Mouse (Mus musculus) Patski (cell line): ENCODE measurements at regions not wholly inside any gene's neighbourhood (a gene's known extent, or its start where the extent isn't known, plus 50 kb on each side); places are given as distances from the start of the nearest gene placed in this dataset.

ENCODE experiments used
- ATAC-seq: fragments of 100-300 bp; one replicate; pipeline ENCODE4 v1.8.0; 2021
- CTCF ChIA-PET: fragments of 350-600 bp; sonication (Branson Sonifier 250); formaldehyde crosslinking; loops from one replicate; lab custom pipeline; 2022; ENCODE audit warnings: inconsistent platforms; lab: Charles Lee
- POLR2A ChIA-PET: fragments of 350-600 bp; sonication (Branson Sonifier 250); formaldehyde crosslinking; loops from one replicate; lab custom pipeline; 2022; ENCODE audit warnings: antibody characterized with exemption, inconsistent platforms; lab: Charles Lee
- DNase-seq: peaks from one replicate; pipeline ENCODE4 v3.0.0-alpha.2; 2011; ENCODE audit warnings: low read depth, low spot score
- H3K27me3 ChIP-seq: fragments of 371-371 bp; one replicate; pipeline ENCODE4 v1.5.1; 2021
- CTCF ChIP-seq: fragments of 100-300 bp; IDR thresholded peaks from one replicate; pipeline ENCODE4 v1.5.1; 2021
- in situ Hi-C: fragments of 300-500 bp; cut with MboI; formaldehyde crosslinking; loops from 3 replicates; pipeline ENCODE4 v1.11.1; 2018; ENCODE audit warnings: low pct_unique_long_range_greater_than_20kb, mixed read lengths

DNA sequence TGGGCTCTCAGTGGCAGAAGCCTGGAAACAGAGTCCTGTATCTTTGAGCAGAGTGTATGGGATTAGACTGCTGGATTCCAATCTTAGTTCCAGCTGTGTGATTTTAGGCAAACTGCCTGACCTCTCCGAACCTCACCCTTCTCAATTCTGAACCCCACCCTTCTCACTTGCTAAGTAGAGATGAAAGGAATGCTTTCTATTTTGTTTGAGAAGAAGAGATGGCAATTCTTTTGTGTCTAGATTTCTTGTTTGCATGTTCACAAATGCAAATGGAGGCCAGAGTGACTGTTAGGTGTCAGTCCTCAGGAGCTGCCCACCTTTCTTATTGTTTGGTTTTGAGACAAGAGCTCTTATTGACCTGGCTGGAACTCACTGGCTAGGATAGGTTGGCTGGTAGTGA is 561.1 kb downstream of the 1810013L24Rik start:
- ATAC-seq (no peak), DNase-seq (no peak)
- in situ Hi-C loops, result no loop called here
- no peaks in the 10 kb centered on the region for H3K27me3 ChIP-seq
- ChIA-PET POLR2A (no interaction called here), CTCF (interaction anchor here (1.5 kb wide), 1 partner anchor 11 kb away, joined by 4 read pairs; no protein-coding TSS in a partner anchor)
- no peak for TF ChIP-seq CTCF

DNA sequence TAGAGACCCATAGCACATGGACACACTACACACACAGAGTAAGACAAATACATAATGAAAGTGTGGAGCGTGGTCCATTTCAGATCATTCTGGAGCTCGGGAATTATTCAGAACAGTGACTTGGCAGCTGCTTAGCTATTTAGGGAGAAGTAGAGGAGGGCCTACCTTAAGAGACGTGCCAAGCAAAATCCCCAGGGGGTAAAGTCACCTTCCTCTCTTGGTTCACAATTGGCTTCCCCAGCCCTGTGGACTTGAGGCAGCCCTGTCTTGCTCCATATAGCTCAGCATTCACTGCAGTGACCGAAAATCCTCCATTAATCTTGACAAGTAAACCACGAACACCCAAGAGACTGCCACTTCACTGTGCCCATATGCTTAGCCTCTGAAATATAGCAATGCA is 574.8 kb downstream of the 1810013L24Rik start:
- no peak for TF ChIP-seq CTCF
- DNase-seq (no peak), ATAC-seq (no peak)
- ChIA-PET CTCF (no interaction called here), POLR2A (no interaction called here)
- in situ Hi-C loops, result no loop called here
- H3K27me3 ChIP-seq, result no peaks in the 10 kb centered on the region

DNA sequence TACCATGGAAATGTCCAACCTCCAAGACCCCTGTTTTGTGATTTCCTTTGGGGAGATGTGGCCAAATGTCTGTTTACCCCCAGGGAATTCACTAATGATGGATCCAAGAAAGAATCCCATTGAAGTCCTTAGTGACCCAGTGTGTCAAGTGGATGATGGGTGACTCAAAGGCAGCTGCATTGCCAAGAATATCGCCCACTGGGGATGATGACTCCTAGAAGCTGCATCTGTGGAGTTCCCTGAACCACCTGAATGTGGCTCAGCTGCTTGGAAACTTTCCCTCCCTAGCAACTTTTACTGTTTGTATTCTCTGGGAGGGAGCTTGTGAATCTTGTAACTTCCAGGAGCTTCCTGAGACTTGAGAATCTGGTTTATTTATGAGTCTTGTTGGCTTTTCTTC is 578.3 kb downstream of the 1810013L24Rik start:
- no peak for TF ChIP-seq CTCF
- DNase-seq (no peak), ATAC-seq (no peak)
- ChIA-PET CTCF (no interaction called here), POLR2A (no interaction called here)
- in situ Hi-C loops, result no loop called here
- no peaks in the 10 kb centered on the region for H3K27me3 ChIP-seq

GRCm38 (mm10) chr16:9430509-9430908 is 564.9 kb downstream of the Grin2a start:
- ATAC-seq (no peak), DNase-seq (no peak)
- peaks cover 4% of the 10 kb centered on the region for H3K27me3 ChIP-seq
- TF ChIP-seq CTCF, result no peak
- ChIA-PET POLR2A (no interaction called here), CTCF (no interaction called here)
- in situ Hi-C loops, result no loop called here

DNA sequence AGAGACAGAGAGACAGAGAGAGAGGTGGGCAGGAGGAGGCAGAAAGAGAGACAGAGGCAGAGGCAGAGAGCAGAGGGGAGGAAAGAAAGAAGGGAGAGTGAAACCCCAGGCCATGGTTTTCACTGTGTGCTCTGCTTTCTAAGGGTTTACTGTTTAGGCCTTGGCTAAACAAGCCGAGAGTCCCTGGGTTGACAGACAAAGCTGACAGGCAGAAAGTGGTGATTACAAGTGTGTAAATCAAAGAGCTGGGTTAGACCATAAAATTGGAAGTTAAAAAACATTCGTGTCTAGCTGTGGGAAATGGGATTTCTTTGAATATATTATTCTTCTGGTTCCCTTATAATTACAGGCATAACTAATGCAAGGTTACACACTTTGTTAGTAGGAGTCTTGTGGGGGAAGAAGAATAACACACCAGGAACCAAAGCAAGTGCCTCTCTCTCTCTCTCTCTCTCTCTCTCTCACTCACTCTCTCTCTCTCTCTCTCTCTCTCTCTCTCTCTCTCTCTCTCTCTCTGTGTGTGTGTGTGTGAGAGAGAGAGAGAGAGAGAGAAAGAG is 556.0 kb downstream of the Grin2a start:
- ChIA-PET CTCF (no interaction called here), POLR2A (no interaction called here)
- ATAC-seq (no peak), DNase-seq (no peak)
- no peak for TF ChIP-seq CTCF
- in situ Hi-C loops, result no loop called here
- peaks cover 3% of the 10 kb centered on the region for H3K27me3 ChIP-seq

DNA sequence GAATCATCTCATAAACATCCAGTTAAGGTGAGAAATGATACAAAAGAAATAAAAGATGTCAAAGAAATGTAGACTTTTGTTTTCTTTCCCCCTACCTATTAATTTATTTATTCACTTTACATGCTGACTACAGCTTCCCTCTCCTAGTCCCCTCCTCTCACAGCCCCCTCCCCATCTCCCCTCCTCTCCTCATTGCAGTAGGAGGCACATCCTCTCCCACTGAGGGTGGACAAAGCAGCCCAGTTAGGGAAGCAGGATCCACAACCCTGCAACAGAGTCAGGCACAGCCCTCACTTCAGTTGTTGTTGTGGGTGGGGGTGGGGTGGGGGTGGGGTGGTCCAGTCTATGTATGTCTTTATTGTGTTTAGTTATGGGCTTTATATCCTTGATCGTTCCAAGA is 555.5 kb downstream of the Grin2a start:
- in situ Hi-C loops, result no loop called here
- DNase-seq (no peak), ATAC-seq (no peak)
- peaks cover 3% of the 10 kb centered on the region for H3K27me3 ChIP-seq
- POLR2A ChIA-PET, result no interaction called here
- CTCF ChIA-PET, result no interaction called here
- TF ChIP-seq CTCF, result no peak

DNA sequence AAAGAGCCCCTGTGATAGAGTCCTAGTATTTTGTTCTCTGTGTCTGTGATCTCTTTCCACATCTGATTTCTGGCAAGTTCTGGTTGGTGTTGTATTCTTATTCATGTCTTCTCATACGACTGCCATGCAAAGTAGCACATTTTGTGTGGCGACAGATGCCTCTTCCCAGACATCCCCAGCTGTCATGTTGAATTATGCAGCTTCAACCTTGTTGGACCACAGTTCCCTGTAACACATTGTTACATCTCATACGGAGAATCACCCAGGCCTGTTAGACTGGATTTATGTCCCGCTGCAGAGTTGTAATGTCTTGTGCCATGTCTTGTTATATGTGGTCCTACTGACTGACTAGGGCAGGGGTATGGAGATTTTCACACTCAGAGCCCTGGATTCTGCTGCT is 543.3 kb downstream of the Grin2a start:
- ATAC-seq (no peak), DNase-seq (no peak)
- CTCF ChIA-PET, result no interaction called here
- peaks cover 10% of the 10 kb centered on the region for H3K27me3 ChIP-seq
- in situ Hi-C loops, result no loop called here
- TF ChIP-seq CTCF, result no peak
- POLR2A ChIA-PET, result no interaction called here

- H3K27me3 ChIP-seq, result no peaks in the 10 kb centered on the region
- in situ Hi-C loops, result no loop called here
- ChIA-PET CTCF (interaction anchor here (2.5 kb wide), 1 partner anchor 9 kb away, joined by 7 read pairs; no protein-coding TSS in a partner anchor), POLR2A (interaction anchor here (0.7 kb wide), 1 partner anchor 91 kb away, joined by 3 read pairs; no protein-coding TSS in a partner anchor)
- TF ChIP-seq CTCF, result no peak
- DNase-seq (no peak), ATAC-seq (no peak)
These were observed 537.8 kb downstream of the Grin2a start for GRCm38 (mm10) chr16:9457574-9457973.

DNA sequence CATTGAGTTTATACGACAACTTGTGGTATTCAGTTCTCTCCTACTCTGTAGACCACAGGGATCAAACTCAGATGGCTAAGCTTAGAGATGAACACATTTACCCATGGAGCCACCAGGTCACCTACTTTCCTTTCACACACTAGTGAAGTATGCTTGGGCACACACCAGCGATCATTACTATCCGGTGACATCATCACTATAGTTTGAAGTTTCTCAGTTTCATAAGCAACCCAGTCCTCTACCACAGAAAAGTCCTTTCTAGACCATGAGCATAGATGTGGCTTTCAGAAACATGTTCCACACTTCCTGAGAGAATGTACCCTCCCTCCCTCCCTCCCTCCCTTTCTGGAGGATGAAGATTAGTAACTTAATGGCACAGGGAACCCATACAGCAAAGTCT is 532.9 kb downstream of the Grin2a start:
- ChIA-PET CTCF (no interaction called here), POLR2A (no interaction called here)
- no peaks in the 10 kb centered on the region for H3K27me3 ChIP-seq
- in situ Hi-C loops, result no loop called here
- ATAC-seq (peak; percentile 47), DNase-seq (no peak)
- no peak for TF ChIP-seq CTCF

GRCm38 (mm10) chr16:9469394-9469793 is 526.0 kb downstream of the Grin2a start:
- TF ChIP-seq CTCF, result peak; percentile 37
- ChIA-PET POLR2A (no interaction called here), CTCF (interaction anchor here (1.3 kb wide), 2 partner anchors 9 to 11 kb away, joined by 3 to 4 read pairs; no protein-coding TSS in a partner anchor)
- DNase-seq (no peak), ATAC-seq (no peak)
- in situ Hi-C loops, result no loop called here
- no peaks in the 10 kb centered on the region for H3K27me3 ChIP-seq

DNA sequence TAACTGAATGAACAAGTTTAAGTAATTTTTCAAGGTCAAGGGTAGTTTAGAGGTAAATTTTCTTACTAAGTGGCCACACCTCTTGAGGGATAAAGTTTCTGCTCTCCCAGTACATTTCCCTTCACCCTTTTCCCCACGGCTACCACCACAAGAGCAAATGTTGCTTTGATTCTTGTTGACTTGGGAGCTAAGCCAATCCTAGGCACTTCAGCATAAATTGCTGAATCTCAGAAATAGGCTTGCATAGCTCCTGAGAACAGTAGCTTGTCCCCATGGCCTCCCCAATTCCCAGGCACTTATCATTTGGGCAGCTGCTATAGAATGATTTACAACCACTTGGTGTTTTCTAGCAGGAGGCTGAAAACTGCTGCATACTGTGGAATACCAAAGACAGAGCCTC is 510.1 kb downstream of the Grin2a start:
- ATAC-seq (no peak), DNase-seq (no peak)
- H3K27me3 ChIP-seq, result no peaks in the 10 kb centered on the region
- TF ChIP-seq CTCF, result no peak
- ChIA-PET POLR2A (no interaction called here), CTCF (no interaction called here)
- in situ Hi-C loops, result no loop called here

- in situ Hi-C loops, result no loop called here
- DNase-seq (no peak), ATAC-seq (no peak)
- POLR2A ChIA-PET, result interaction anchor here (0.6 to 1.2 kb wide), 2 partner anchors 18 to 311 kb away, joined by 3 to 4 read pairs; no protein-coding TSS in a partner anchor
- no peaks in the 10 kb centered on the region for H3K27me3 ChIP-seq
- CTCF ChIA-PET, result no interaction called here
- no peak for TF ChIP-seq CTCF
These were observed 497.1 kb downstream of the Grin2a start for GRCm38 (mm10) chr16:9498301-9498700.
